Mouse (Mus musculus) mouse embryonic stem cell (cell line): ENCODE results near the gene Tenm3.

Experiments
- in situ Hi-C, 2 experiments: fragments of 300-500 bp; cut with MboI; formaldehyde crosslinking; loops; 1 replicate in 1 of 2; 3 replicates in 1 of 2; pipeline ENCODE4 v1.14.3; 2019 to 2020; ENCODE audit warnings: low sequenced_read_pairs in 2 of 2, low pct_unique_long_range_greater_than_20kb in 1 of 2, mixed read lengths in 1 of 2; ENCODE audit not compliant: unreplicated experiment in 1 of 2

Gene Tenm3

GRCm38 (mm10) chr8:48555546-48556141, 288.1 kb downstream of the Tenm3 start:
- in situ Hi-C loops, result no loop called here

GRCm38 (mm10) chr8:48554762-48555545, 288.8 kb downstream of the Tenm3 start:
- in situ Hi-C loops, result no loop called here

GRCm38 (mm10) chr8:48553791-48554288, 289.9 kb downstream of the Tenm3 start:
- in situ Hi-C loops, result no loop called here

GRCm38 (mm10) chr8:48552306-48552705, 291.4 kb downstream of the Tenm3 start:
- in situ Hi-C loops, result no loop called here

GRCm38 (mm10) chr8:48551370-48551769, 292.4 kb downstream of the Tenm3 start:
- in situ Hi-C loops, result no loop called here

- in situ Hi-C loops, result no loop called here
Observed at GRCm38 (mm10) chr8:48548908-48549307, 294.8 kb downstream of the Tenm3 start.

GRCm38 (mm10) chr8:48545631-48546030, 298.1 kb downstream of the Tenm3 start:
- in situ Hi-C loops, result no loop called here

GRCm38 (mm10) chr8:48544840-48545239, 298.9 kb downstream of the Tenm3 start:
- in situ Hi-C loops, result no loop called here

GRCm38 (mm10) chr8:48542141-48542540, 301.6 kb downstream of the Tenm3 start:
- in situ Hi-C loops, result no loop called here

- in situ Hi-C loops, result no loop called here
Observed at GRCm38 (mm10) chr8:48540894-48541293, 302.9 kb downstream of the Tenm3 start.

GRCm38 (mm10) chr8:48535833-48536232, 307.9 kb downstream of the Tenm3 start:
- in situ Hi-C loops, result no loop called here

GRCm38 (mm10) chr8:48531795-48532194, 312.0 kb downstream of the Tenm3 start:
- in situ Hi-C loops, result no loop called here

- in situ Hi-C loops, result no loop called here
Observed at GRCm38 (mm10) chr8:48530916-48531570, 312.7 kb downstream of the Tenm3 start.

GRCm38 (mm10) chr8:48527418-48527817, 316.3 kb downstream of the Tenm3 start:
- in situ Hi-C loops, result loop anchor here in 1 of 2 experiments (10.0 kb wide), 1 partner anchor 303 kb away; no protein-coding TSS in a partner anchor

GRCm38 (mm10) chr8:48522536-48523123, 321.1 kb downstream of the Tenm3 start:
- in situ Hi-C loops, result loop anchor here in 1 of 2 experiments (10.0 kb wide), 1 partner anchor 298 kb away; no protein-coding TSS in a partner anchor

- in situ Hi-C loops, result loop anchor here in 1 of 2 experiments (10.0 kb wide), 1 partner anchor 297 kb away; no protein-coding TSS in a partner anchor
Observed at GRCm38 (mm10) chr8:48522004-48522403, 321.7 kb downstream of the Tenm3 start.

- in situ Hi-C loops, result loop anchor here in 1 of 2 experiments (10.0 kb wide), 1 partner anchor 293 kb away; no protein-coding TSS in a partner anchor
Observed at GRCm38 (mm10) chr8:48517431-48517830, 326.3 kb downstream of the Tenm3 start.

GRCm38 (mm10) chr8:48514230-48514629, 329.5 kb downstream of the Tenm3 start:
- in situ Hi-C loops, result loop anchor here in 1 of 2 experiments (10.0 kb wide), 1 partner anchor 289 kb away; no protein-coding TSS in a partner anchor
